Mouse (Mus musculus) forebrain, postnatal 0 days (tissue): ENCODE results near the gene Cmtm6. TPM values are rescaled to one million over a fixed set of nuclear protein-coding genes. Genes with fewer than 3 reads are reported as not detected.

Experiments used
- ATAC-seq: fragments of 200-750 bp; cut with Nextera tagmentation; 2 replicates; pipeline ENCODE4 v1.8.0; 2017; ENCODE audit warnings: mild to moderate bottlenecking, moderate library complexity
- DNase-seq: peaks from one replicate; pipeline ENCODE4 v3.0.0-alpha.2; 2015
- H3K27ac ChIP-seq: fragments of 300-500 bp; sonication (generic); 2 replicates; pipeline ENCODE4 v1.5.1; 2014; ENCODE audit warnings: low read depth, mild to moderate bottlenecking, antibody characterized with exemption, low read length, moderate library complexity, mixed read lengths
- H3K27me3 ChIP-seq: fragments of 300-500 bp; sonication (generic); 2 replicates; pipeline ENCODE4 v1.6.1; 2014; ENCODE audit warnings: mild to moderate bottlenecking, low read length, mixed read lengths; ENCODE audit not compliant: insufficient read depth
- H3K36me3 ChIP-seq: fragments of 300-500 bp; sonication (generic); 2 replicates; pipeline ENCODE4 v1.6.1; 2014; ENCODE audit warnings: mild to moderate bottlenecking, moderate library complexity; ENCODE audit not compliant: insufficient read depth
- H3K4me1 ChIP-seq: fragments of 300-500 bp; sonication (generic); 2 replicates; pipeline ENCODE4 v1.6.1; 2014; ENCODE audit warnings: antibody characterized with exemption; ENCODE audit not compliant: insufficient read depth
- H3K4me2 ChIP-seq: fragments of 300-500 bp; sonication (generic); 2 replicates; pipeline ENCODE4 v1.6.1; 2014; ENCODE audit warnings: low read depth, mild to moderate bottlenecking, moderate library complexity
- H3K4me3 ChIP-seq: fragments of 300-500 bp; sonication (generic); 2 replicates; pipeline ENCODE4 v1.5.1; 2014; ENCODE audit warnings: low read depth, low read length, mixed read lengths
- H3K9ac ChIP-seq: fragments of 300-500 bp; sonication (generic); 2 replicates; pipeline ENCODE4 v1.6.1; 2014; ENCODE audit warnings: mild to moderate bottlenecking
- H3K9me3 ChIP-seq: fragments of 300-500 bp; sonication (generic); 2 replicates; pipeline ENCODE4 v1.6.1; 2016; ENCODE audit warnings: low read length
- CTCF ChIP-seq: sonication (generic); IDR thresholded peaks from 2 replicates; pipeline ENCODE4 v1.5.1; 2016; ENCODE audit warnings: antibody characterized with exemption, control low read depth, low read depth
- WGBS: fragments of 180-500 bp; shearing (Covaris S2); extraction: QIAGEN DNeasy Blood & Tissue Kit; methylation state at CpG from one replicate; pipeline ENCODE4 v1.1.7; 2014; 5-methylcytosine and 5-hydroxymethylcytosine counted together
- polyA plus RNA-seq: library from polyadenylated mRNA; unstranded; fragments of >200 nt; fragmentation: Nextera tagmentation; extraction: Ambion mirVana; gene quantifications from 2 replicates; pipeline ENCODE4 v1.2.1, GENCODE M21; 2015
- total RNA-seq: library from RNA; depleted of rRNA; stranded (reverse); fragments of >200 nt; gene quantifications from 2 replicates; pipeline ENCODE4 v1.2.3, GENCODE M21; 2014

The Cmtm6 gene
- total and polyA plus RNA-seq, 2 experiments from 2014 or later, result 17.1 to 22.7 TPM

GRCm38 (mm10) chr9:114770224-114770623, 39.3 kb downstream of the Cmtm6 start:
- ATAC-seq, result no peak
- H3K27ac ChIP-seq, result no peak overlapping the region
- no peaks in the 10 kb centered on the region for H3K4me1 ChIP-seq
- H3K4me3 ChIP-seq, result no peak overlapping the region
- H3K36me3 ChIP-seq, result no peaks in the 10 kb centered on the region
- H3K27me3 ChIP-seq, result no peaks in the 10 kb centered on the region
- H3K4me2 ChIP-seq, result no peak overlapping the region
- H3K9me3 ChIP-seq, result no peaks in the 10 kb centered on the region
- TF ChIP-seq CTCF, result no peak
- H3K9ac ChIP-seq, result no peak overlapping the region
- DNase-seq, result no peak
- WGBS, result 82% methylated on average over 4 of the region's 4 CpGs

- Histone ChIP-seq H3K4me1 (no peaks in the 10 kb centered on the region), H3K4me3 (no peak overlapping the region), H3K9me3 (no peaks in the 10 kb centered on the region), H3K4me2 (no peak overlapping the region), H3K27me3 (no peaks in the 10 kb centered on the region), H3K36me3 (no peaks in the 10 kb centered on the region), H3K27ac (no peak overlapping the region), H3K9ac (no peak overlapping the region)
- 87% methylated on average over 7 of the region's 7 CpGs for WGBS
- no peak for TF ChIP-seq CTCF
- DNase-seq, result no peak
- ATAC-seq, result no peak
Measured at GRCm38 (mm10) chr9:114771565-114771964, 40.6 kb downstream of the Cmtm6 start.

- H3K27me3 ChIP-seq, result no peaks in the 10 kb centered on the region
- no peak overlapping the region for H3K4me3 ChIP-seq
- H3K9ac ChIP-seq, result no peak overlapping the region
- no peak for TF ChIP-seq CTCF
- H3K9me3 ChIP-seq, result no peaks in the 10 kb centered on the region
- DNase-seq (no peak), ATAC-seq (no peak)
- no peaks in the 10 kb centered on the region for H3K4me1 ChIP-seq
- no peaks in the 10 kb centered on the region for H3K36me3 ChIP-seq
- H3K27ac ChIP-seq, result no peak overlapping the region
- H3K4me2 ChIP-seq, result no peak overlapping the region
- WGBS, result 88% methylated on average over 6 of the region's 6 CpGs
Measured at GRCm38 (mm10) chr9:114774629-114775028, 43.7 kb downstream of the Cmtm6 start.

DNA sequence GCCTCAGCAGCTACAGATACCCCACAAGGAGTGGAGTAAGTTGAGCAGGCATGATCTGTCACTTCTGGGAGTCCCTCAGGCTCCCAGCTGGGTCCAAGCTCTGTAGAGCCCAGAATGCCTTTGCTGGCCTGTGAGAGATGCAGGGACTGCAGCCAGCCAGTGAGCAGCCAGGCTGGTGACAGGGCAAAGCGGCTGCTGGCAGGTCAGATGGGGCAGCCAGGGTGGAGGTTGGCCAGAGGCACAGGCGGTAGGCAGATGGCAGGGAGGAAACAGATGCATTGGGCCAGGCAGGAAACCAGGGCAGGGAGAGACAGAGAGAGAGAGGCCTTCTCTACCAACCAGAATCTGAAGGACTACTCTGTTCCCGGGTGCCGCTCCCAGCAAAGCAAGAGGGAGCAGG, 44.4 kb downstream of the Cmtm6 start:
- no peak overlapping the region for H3K27ac ChIP-seq
- ATAC-seq (peak; percentile 67), DNase-seq (no peak)
- H3K9me3 ChIP-seq, result no peaks in the 10 kb centered on the region
- H3K9ac ChIP-seq, result no peak overlapping the region
- no peaks in the 10 kb centered on the region for H3K4me1 ChIP-seq
- H3K4me3 ChIP-seq, result no peak overlapping the region
- 61% methylated on average over 4 of the region's 4 CpGs for WGBS
- H3K4me2 ChIP-seq, result no peak overlapping the region
- H3K36me3 ChIP-seq, result no peaks in the 10 kb centered on the region
- TF ChIP-seq CTCF, result no peak
- H3K27me3 ChIP-seq, result no peaks in the 10 kb centered on the region

DNA sequence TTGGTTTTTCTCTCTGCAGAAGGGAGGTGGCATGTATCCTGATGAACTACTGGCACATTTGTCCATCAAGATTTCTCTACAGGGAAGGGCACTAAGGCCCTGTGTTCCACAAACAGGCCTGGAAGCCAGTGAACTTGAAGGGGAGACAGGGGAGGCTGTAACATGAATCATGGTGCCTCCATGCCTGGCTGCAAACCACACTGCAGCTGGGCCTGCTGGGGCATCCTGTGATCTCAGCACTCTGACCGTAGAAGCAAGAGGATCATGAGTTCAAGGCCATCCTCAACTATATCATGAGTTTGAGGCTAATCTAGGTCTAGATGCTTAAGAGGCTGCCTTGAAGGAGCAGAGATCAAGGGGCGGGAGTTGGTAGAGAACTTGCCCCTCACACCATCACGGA, 45.4 kb downstream of the Cmtm6 start:
- no peak for DNase-seq
- no peak overlapping the region for H3K4me2 ChIP-seq
- no peak for TF ChIP-seq CTCF

DNA sequence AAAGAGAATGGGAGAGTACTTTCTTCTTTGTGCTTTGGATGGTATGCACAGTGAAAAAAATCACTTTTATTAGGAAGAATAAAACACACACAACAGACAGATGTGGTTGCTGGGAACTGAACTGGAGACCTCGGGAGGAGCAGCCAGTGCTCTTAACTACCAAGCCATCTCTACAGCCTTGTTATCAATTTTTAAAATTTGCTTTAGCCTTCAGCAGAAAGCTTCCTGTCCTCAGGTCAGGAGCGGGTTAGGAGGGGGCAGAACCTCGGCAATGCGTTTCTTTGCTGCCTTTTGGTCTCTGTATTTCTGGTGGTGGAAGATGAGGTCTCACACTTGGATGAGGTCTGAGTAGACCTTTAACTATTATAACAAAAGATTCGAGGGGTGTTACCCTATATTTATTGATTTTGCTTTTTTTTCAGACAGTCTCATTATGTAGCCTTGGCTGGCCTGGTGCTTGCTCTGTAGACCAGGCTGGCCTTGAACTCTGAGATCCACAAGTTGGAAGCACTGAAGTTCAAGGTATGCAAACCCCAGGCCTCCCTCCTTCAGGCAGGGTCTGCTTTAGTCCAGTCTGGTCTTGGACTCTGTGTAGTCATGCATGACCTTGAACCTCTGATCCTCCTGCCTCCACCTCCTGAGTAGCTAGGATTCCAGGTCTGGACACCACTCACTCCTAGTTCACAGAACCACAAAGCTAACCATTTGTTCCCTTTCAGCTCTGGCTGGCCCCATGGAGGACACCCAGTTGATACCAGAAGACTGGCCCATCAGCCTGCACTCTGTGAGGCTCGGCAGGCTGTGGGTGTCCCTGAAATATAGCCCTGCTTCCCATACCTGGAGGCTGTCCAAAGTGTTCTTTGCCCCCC, 46.5 kb downstream of the Cmtm6 start:
- H3K27me3 ChIP-seq, result peaks cover 3% of the 10 kb centered on the region; the same call in 1 of the 2 replicates
- no peak for TF ChIP-seq CTCF
- H3K36me3 ChIP-seq, result no peaks in the 10 kb centered on the region
- H3K9me3 ChIP-seq, result no peaks in the 10 kb centered on the region
- 0 out of 2 replicates have a peak, but pooled peaks cover 4% of the 10 kb centered on the region for H3K4me1 ChIP-seq
- no peak overlapping the region for H3K4me2 ChIP-seq
- H3K4me3 ChIP-seq, result no peak overlapping the region
- H3K9ac ChIP-seq, result no peak overlapping the region
- WGBS, result 88% methylated on average over 6 of the region's 6 CpGs
- no peak overlapping the region for H3K27ac ChIP-seq
- ATAC-seq (no peak), DNase-seq (no peak)

More for the DNA sequence above, 45.4 kb downstream of the Cmtm6 start:
- Histone ChIP-seq H3K27me3 (peaks cover 3% of the 10 kb centered on the region; the same call in 1 of the 2 replicates), H3K4me3 (no peak overlapping the region), H3K36me3 (no peaks in the 10 kb centered on the region), H3K9ac (no peak overlapping the region), H3K27ac (no peak overlapping the region), H3K9me3 (no peaks in the 10 kb centered on the region), H3K4me1 (no peaks in the 10 kb centered on the region)
- ATAC-seq, result no peak
- WGBS, result 94% methylated on average over 3 of the region's 3 CpGs

GRCm38 (mm10) chr9:114778047-114778390, 47.1 kb downstream of the Cmtm6 start:
- Histone ChIP-seq H3K4me2 (no peak overlapping the region), H3K36me3 (no peaks in the 10 kb centered on the region), H3K27ac (no peak overlapping the region), H3K4me3 (no peak overlapping the region), H3K9ac (no peak overlapping the region), H3K9me3 (no peaks in the 10 kb centered on the region), H3K4me1 (0 out of 2 replicates have a peak, but pooled peaks cover 4% of the 10 kb centered on the region), H3K27me3 (peaks cover 3% of the 10 kb centered on the region; the same call in 1 of the 2 replicates)
- TF ChIP-seq CTCF, result no peak
- ATAC-seq (no peak), DNase-seq (no peak)
- WGBS, result 87% methylated on average over 7 of the region's 7 CpGs
